8 mouse cellular contexts compared by ENCODE assay signal in the genomic region with DNA sequence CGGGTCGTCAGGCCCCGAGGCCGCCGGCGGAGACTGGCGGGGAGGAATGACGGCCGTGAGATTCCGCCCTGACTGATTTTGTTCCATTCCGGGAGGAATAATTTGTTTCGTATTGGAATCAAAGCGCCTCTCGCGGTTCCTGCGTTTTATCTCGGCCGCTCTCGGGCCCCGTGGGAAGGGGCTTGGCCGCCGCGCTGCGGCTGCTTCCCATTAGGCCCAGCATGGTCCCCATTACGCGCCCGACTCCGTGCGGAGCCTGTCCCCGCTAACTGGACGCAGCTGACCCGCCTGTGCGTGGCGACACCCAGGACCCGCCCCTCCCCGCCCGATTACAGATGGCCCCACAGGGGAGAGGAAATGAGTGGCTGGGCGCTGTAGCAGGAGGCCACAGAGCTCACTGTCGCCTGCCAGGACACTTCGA. TPM values are rescaled to one million over a fixed set of nuclear protein-coding genes. Genes with fewer than 3 reads are reported as not detected.
DNase-seq lines count a peak whose midpoint lies in the region; ATAC-seq and TF ChIP-seq lines count a peak whose summit lies in the region.

No protein-coding gene starts in this region.

- no peaks in the 10 kb centered on the region for H3K36me3 ChIP-seq in kidney, postnatal 0 days (ENCODE audit: insufficient read depth, low read length)
- no peaks in the 10 kb centered on the region for H3K36me3 ChIP-seq in embryonic facial prominence, embryonic 11.5 days (replicated peaks; ENCODE audit: control insufficient read depth, insufficient read depth, low read depth, low read length)
- H3K36me3 ChIP-seq in limb, embryonic 11.5 days (ENCODE audit: control insufficient read depth, insufficient read depth, low read length): no peaks in the 10 kb centered on the region
- no peaks in the 10 kb centered on the region for H3K36me3 ChIP-seq in neural tube, embryonic 15.5 days

- TF ChIP-seq CTCF in kidney, postnatal 0 days (IDR thresholded peaks at IDR 0.05; ENCODE audit: low read depth): no peak

- H3K27ac ChIP-seq in kidney, postnatal 0 days: no peak overlapping the region
- no peak overlapping the region for H3K27ac ChIP-seq in embryonic facial prominence, embryonic 11.5 days (replicated peaks; ENCODE audit: low read depth, low read length)
- H3K27ac ChIP-seq in limb, embryonic 11.5 days (replicated peaks; ENCODE audit: low read depth, low read length): no peak overlapping the region; the same call in 1 of the 2 replicates
- no peak overlapping the region for H3K27ac ChIP-seq in neural tube, embryonic 15.5 days (replicated peaks)

- peaks cover 67% of the 10 kb centered on the region for H3K27me3 ChIP-seq in kidney, postnatal 0 days (ENCODE audit: insufficient read depth, low read length)
- H3K27me3 ChIP-seq in embryonic facial prominence, embryonic 11.5 days (ENCODE audit: control insufficient read depth, insufficient read depth, low read length): peaks cover 27% of the 10 kb centered on the region
- H3K27me3 ChIP-seq in limb, embryonic 11.5 days (ENCODE audit: control insufficient read depth, insufficient read depth, low read length): peaks cover 27% of the 10 kb centered on the region
- peaks cover 80% of the 10 kb centered on the region for H3K27me3 ChIP-seq in neural tube, embryonic 15.5 days (replicated peaks)

- peak overlapping the region; percentile 53 for H3K4me2 ChIP-seq in kidney, postnatal 0 days (ENCODE audit: low read length)
- H3K4me2 ChIP-seq in embryonic facial prominence, embryonic 11.5 days (ENCODE audit: low read depth, low read length): peak overlapping the region; percentile 62
- H3K4me2 ChIP-seq in limb, embryonic 11.5 days (ENCODE audit: low read depth, severe bottlenecking): peak overlapping the region; percentile 64
- peak overlapping the region; percentile 52 for H3K4me2 ChIP-seq in neural tube, embryonic 15.5 days

- ATAC-seq in kidney, postnatal 0 days (replicated peaks; ENCODE audit: low FRiP score, low read depth): no peak
- ATAC-seq in embryonic facial prominence, embryonic 11.5 days (replicated peaks; ENCODE audit: insufficient number of reproducible peaks, low FRiP score, low TSS enrichment, low read depth): peak; percentile 77; the same call in 1 of the 2 replicates
- peak; percentile 66; the same call in 1 of the 2 replicates for ATAC-seq in limb, embryonic 11.5 days (ENCODE audit: insufficient number of reproducible peaks, low FRiP score, low TSS enrichment, low read depth)
- no peak for ATAC-seq in neural tube, embryonic 15.5 days (ENCODE audit: low FRiP score)

- no peaks in the 10 kb centered on the region for H3K9me3 ChIP-seq in kidney, postnatal 0 days (replicated peaks; ENCODE audit: low read length)
- H3K9me3 ChIP-seq in embryonic facial prominence, embryonic 11.5 days (replicated peaks; ENCODE audit: control insufficient read depth, low read length): no peaks in the 10 kb centered on the region; the same call in 1 of the 2 replicates
- H3K9me3 ChIP-seq in limb, embryonic 11.5 days (ENCODE audit: control insufficient read depth, low read length): no peaks in the 10 kb centered on the region
- H3K9me3 ChIP-seq in neural tube, embryonic 15.5 days (replicated peaks): no peaks in the 10 kb centered on the region

- under 1% methylated on average over 40 of the region's 40 CpGs for WGBS in kidney, postnatal 0 days
- WGBS in embryonic facial prominence, embryonic 11.5 days: under 1% methylated on average over 40 of the region's 40 CpGs
- WGBS in limb, embryonic 11.5 days: under 1% methylated on average over 40 of the region's 40 CpGs
- WGBS in neural tube, embryonic 15.5 days: 1% methylated on average over 40 of the region's 40 CpGs

- no peaks in the 10 kb centered on the region for H3K4me1 ChIP-seq in kidney, postnatal 0 days (replicated peaks; ENCODE audit: insufficient read depth, low read length)
- H3K4me1 ChIP-seq in embryonic facial prominence, embryonic 11.5 days (ENCODE audit: control insufficient read depth, insufficient read depth, low read length): peaks cover 7% of the 10 kb centered on the region; the same call in 1 of the 2 replicates
- peaks cover 6% of the 10 kb centered on the region for H3K4me1 ChIP-seq in limb, embryonic 11.5 days (ENCODE audit: control insufficient read depth, insufficient read depth, low read length)
- H3K4me1 ChIP-seq in neural tube, embryonic 15.5 days: peaks cover 10% of the 10 kb centered on the region

- DNase-seq in kidney, postnatal 0 days (ENCODE audit: low spot score): no peak
- no peak for DNase-seq in kidney, adult 11 months
- DNase-seq in embryonic facial prominence, embryonic 11.5 days (ENCODE audit: low spot score): peak; percentile 85
- DNase-seq in limb, embryonic 11.5 days (ENCODE audit: low spot score): peak; percentile 76
- DNase-seq in right cerebral cortex, postnatal 10 days (ENCODE audit: low spot score in 2 of 2): no peak
- DNase-seq in gastrocnemius, postnatal 4 days (ENCODE audit: low spot score in 2 of 2): no peak
- DNase-seq in layer of hippocampus, adult 11-12 months (ENCODE audit: low spot score): no peak

- H3K4me3 ChIP-seq in kidney, postnatal 0 days (replicated peaks; ENCODE audit: low read depth, low read length): peak overlapping the region; percentile 31
- H3K4me3 ChIP-seq in embryonic facial prominence, embryonic 11.5 days (ENCODE audit: low read depth, low read length): peak overlapping the region; percentile 31
- H3K4me3 ChIP-seq in limb, embryonic 11.5 days (ENCODE audit: low read depth, low read length): peak overlapping the region; percentile 35
- peak overlapping the region; percentile 24 for H3K4me3 ChIP-seq in neural tube, embryonic 15.5 days (replicated peaks)

- 0 out of 2 replicates have a peak overlapping the region, but pooled peaks have one; percentile 14 for H3K9ac ChIP-seq in kidney, postnatal 0 days (ENCODE audit: low read depth, low read length)
- peak overlapping the region; percentile 43; the same call in 1 of the 2 replicates for H3K9ac ChIP-seq in embryonic facial prominence, embryonic 11.5 days (replicated peaks; ENCODE audit: low read length)
- H3K9ac ChIP-seq in limb, embryonic 11.5 days (ENCODE audit: low read length): peak overlapping the region; percentile 37; the same call in 1 of the 2 replicates
- H3K9ac ChIP-seq in neural tube, embryonic 15.5 days (replicated peaks): 0 out of 2 replicates have a peak overlapping the region, but pooled peaks have one; percentile 6

RNA-seq across cellular contexts. Expression of gene Faim, which starts 13.1 kb away (rescaled TPM):
- polyA plus RNA-seq in kidney, postnatal 0 days (2015; fragmentation: Nextera tagmentation; extraction: Ambion mirVana): 59.1 and 61.3 TPM in 2 replicates
- 68.7 and 69.7 TPM in 2 replicates for polyA plus RNA-seq in embryonic facial prominence, embryonic 11.5 days (2014; fragmentation: Nextera tagmentation; extraction: Ambion mirVana)
- 58.5 TPM in 2 replicates for polyA plus RNA-seq in limb, embryonic 11.5 days (2014; fragmentation: Nextera tagmentation; extraction: Ambion mirVana)
- polyA plus RNA-seq in neural tube, embryonic 15.5 days (2015; fragmentation: Nextera tagmentation; extraction: Ambion mirVana): 106 and 117 TPM in 2 replicates
- 1 to 10 TPM; 8.1 to 9.9 TPM for total RNA-seq in gastrocnemius, postnatal 4 days (2021)

RNA-seq across cellular contexts. Expression of gene Foxl2, which starts 18.0 kb away (rescaled TPM):
- not detected in 2 replicates for polyA plus RNA-seq in kidney, postnatal 0 days (2015; fragmentation: Nextera tagmentation; extraction: Ambion mirVana)
- 4.4 and 4.9 TPM in 2 replicates for polyA plus RNA-seq in embryonic facial prominence, embryonic 11.5 days (2014; fragmentation: Nextera tagmentation; extraction: Ambion mirVana)
- not detected in 2 replicates for polyA plus RNA-seq in limb, embryonic 11.5 days (2014; fragmentation: Nextera tagmentation; extraction: Ambion mirVana)
- 0.49 and 0.55 TPM in 2 replicates for polyA plus RNA-seq in neural tube, embryonic 15.5 days (2015; fragmentation: Nextera tagmentation; extraction: Ambion mirVana)
- not detected for total RNA-seq in gastrocnemius, postnatal 4 days (2021)

Comparison
In these comparisons a context has a peak if more than half of its experiments do, and no peak if none do; other contexts are left out.
1. ATAC-seq: peak in embryonic facial prominence, embryonic 11.5 days (single experiment) and limb, embryonic 11.5 days (single experiment); none in kidney, postnatal 0 days (single experiment) and neural tube, embryonic 15.5 days (single experiment).
2. DNase-seq: peak in embryonic facial prominence, embryonic 11.5 days (single experiment) and limb, embryonic 11.5 days (single experiment); none in kidney, postnatal 0 days (single experiment), kidney, adult 11 months (single experiment), right cerebral cortex, postnatal 10 days (0 of 2), gastrocnemius, postnatal 4 days (0 of 2) and layer of hippocampus, adult 11-12 months (single experiment).
3. Peak in every context shown above with its lines, with median percentiles within 50 percentile points of each other: H3K4me2 ChIP-seq, H3K4me3 ChIP-seq and H3K9ac ChIP-seq.